Mouse (Mus musculus) heart, adult 2 months (tissue): ENCODE results near the gene Fstl3. TPM values are rescaled to one million over a fixed set of nuclear protein-coding genes. Genes with fewer than 3 reads are reported as not detected.
A peak's percentile ranks its signal among the peaks of the same experiment; 100 is the strongest.

ENCODE experiments used
- DNase-seq, 2 experiments: peaks; one replicate each; pipeline ENCODE4 v3.0.0; 2021
- H3K27ac ChIP-seq: fragments of 200-600 bp; 2 replicates; pipeline ENCODE4 v1.8.1; 2022
- H3K27me3 ChIP-seq: fragments of 200-500 bp; 2 replicates; pipeline ENCODE4 v1.6.1; 2012; ENCODE audit warnings: mild to moderate bottlenecking, low read length, inconsistent platforms, mixed read lengths; ENCODE audit not compliant: control insufficient read depth, insufficient read depth
- H3K36me3 ChIP-seq: fragments of 200-500 bp; 2 replicates; pipeline ENCODE4 v1.6.1; 2012; ENCODE audit warnings: low read length, inconsistent platforms; ENCODE audit not compliant: control insufficient read depth, insufficient read depth
- H3K4me1 ChIP-seq: fragments of 200-500 bp; 2 replicates; pipeline ENCODE4 v1.6.1; 2011; ENCODE audit warnings: low read length; ENCODE audit not compliant: control insufficient read depth, insufficient read depth
- H3K4me3 ChIP-seq: fragments of 200-600 bp; 2 replicates; pipeline ENCODE4 v1.8.1; 2022
- H3K79me2 ChIP-seq: fragments of 200-500 bp; replicated peaks from 2 replicates; pipeline ENCODE4 v1.6.1; 2012; ENCODE audit warnings: mild to moderate bottlenecking, inconsistent platforms, low read length, moderate library complexity, mixed read lengths; ENCODE audit not compliant: control insufficient read depth, insufficient read depth
- H3K9ac ChIP-seq: fragments of 200-500 bp; 2 replicates; pipeline ENCODE4 v1.6.1; 2012; ENCODE audit warnings: low read depth, mild to moderate bottlenecking, control low read depth, inconsistent platforms, low read length, mixed read lengths
- CTCF ChIP-seq: fragments of 200-600 bp; IDR thresholded peaks from 2 replicates; pipeline ENCODE4 v1.8.1; 2022; ENCODE audit warnings: antibody characterized with exemption, mild to moderate bottlenecking, moderate library complexity
- EP300 ChIP-seq: fragments of 200-500 bp; IDR thresholded peaks from 2 replicates; pipeline ENCODE4 v1.6.1; 2011; ENCODE audit warnings: low read depth, low read length, control low read depth; ENCODE audit not compliant: insufficient read depth
- POLR2A ChIP-seq: fragments of 200-500 bp; IDR thresholded peaks from 2 replicates; pipeline ENCODE4 v1.6.1; 2011; ENCODE audit warnings: mild to moderate bottlenecking, low read depth, low read length, control low read depth; ENCODE audit not compliant: insufficient read depth
- WGBS: fragments of 180-500 bp; shearing (Covaris S2); methylation state at CpG from one replicate; pipeline ENCODE4 v1.1.7; 2018; 5-methylcytosine and 5-hydroxymethylcytosine counted together
- intact Hi-C: fragments of 180-260 bp; cut with DNase I; formaldehyde crosslinking; loops from one replicate; pipeline ENCODE4 v1.15.1; 2025
- polyA plus RNA-seq: library from polyadenylated mRNA; depleted of rRNA; stranded (reverse); fragments of >200 nt; gene quantifications from 2 replicates; pipeline ENCODE4 v1.2.3, GENCODE M21; 2012
- total RNA-seq, 2 experiments: library from RNA; stranded (reverse); gene quantifications; 2 replicates each; pipeline ENCODE4 v1.2.3; 2021

The Fstl3 gene
- total and polyA plus RNA-seq, 3 experiments = 3.8 to 11.9 (median 4.7) TPM

- peaks cover 14% of the 10 kb centered on the region for H3K4me1 ChIP-seq
- peak overlapping the region; percentile 88 for H3K27ac ChIP-seq
- no peaks in the 10 kb centered on the region for H3K27me3 ChIP-seq
- WGBS = 8% methylated on average over 15 of the region's 16 CpGs
- TF ChIP-seq CTCF = no peak
- TF ChIP-seq POLR2A = no peak
- TF ChIP-seq EP300 = no peak
- peaks cover 4% of the 10 kb centered on the region; the same call in 1 of the 2 replicates for H3K79me2 ChIP-seq
- peak overlapping the region; percentile 97 for H3K9ac ChIP-seq
- intact Hi-C loops = loop anchor here (2.0 kb wide), 1 partner anchor 19 kb away; the partner anchor contains the start of gene Polrmt
- DNase-seq = no peak
- H3K4me3 ChIP-seq = peak overlapping the region; percentile 90
- H3K36me3 ChIP-seq = no peaks in the 10 kb centered on the region
Observed at GRCm38 (mm10) chr10:79766001-79766507, 11.0 kb upstream of the Fstl3 start.

- Histone ChIP-seq H3K27ac (peak within 1 kb of the TSS; percentile 88), H3K79me2 (peaks cover 4% of the 10 kb centered on the region; the same call in 1 of the 2 replicates), H3K36me3 (no peaks in the 10 kb centered on the region), H3K4me3 (peak within 1 kb of the TSS; percentile 90), H3K9ac (peak within 1 kb of the TSS; percentile 97), H3K4me1 (peaks cover 14% of the 10 kb centered on the region), H3K27me3 (no peaks in the 10 kb centered on the region)
- peak; percentile 99 for DNase-seq
- intact Hi-C loops = loop anchor here (2.0 kb wide), 1 partner anchor 20 kb away; the partner anchor contains the start of gene Polrmt
- TF ChIP-seq POLR2A = peak; percentile 5; the same call in 1 of the 2 replicates
- TF ChIP-seq CTCF = no peak
- 0 out of 2 replicates have a peak, but pooled peaks have one; percentile 43 for TF ChIP-seq EP300
- 1% methylated on average over 91 of the region's 101 CpGs for WGBS
Observed at GRCm38 (mm10) chr10:79766508-79767325, 10.4 kb upstream of the Fstl3 start, which contains the start of gene Rnf126. Gene Rnf126 (minus strand): TSS chr10:79766952.

- Histone ChIP-seq H3K27me3 (no peaks in the 10 kb centered on the region), H3K36me3 (no peaks in the 10 kb centered on the region), H3K9ac (peak overlapping the region; percentile 12), H3K27ac (peak overlapping the region; percentile 88), H3K4me1 (peaks cover 14% of the 10 kb centered on the region), H3K79me2 (peaks cover 4% of the 10 kb centered on the region; the same call in 1 of the 2 replicates), H3K4me3 (peak overlapping the region; percentile 90)
- intact Hi-C loops = loop anchor here (1.0 to 2.0 kb wide), 2 partner anchors 21 kb away; partner anchors contain the start of gene Polrmt
- 10% methylated on average over 39 of the region's 40 CpGs for WGBS
- TF ChIP-seq EP300 = no peak
- no peak for TF ChIP-seq POLR2A
- TF ChIP-seq CTCF = no peak
- DNase-seq = peak; percentile 90 to 91
Observed at GRCm38 (mm10) chr10:79767372-79768244, 9.5 kb upstream of the Fstl3 start.

GRCm38 (mm10) chr10:79768400-79768799, 8.7 kb upstream of the Fstl3 start:
- peaks cover 9% of the 10 kb centered on the region for H3K4me1 ChIP-seq
- no peaks in the 10 kb centered on the region for H3K79me2 ChIP-seq
- no peak overlapping the region for H3K27ac ChIP-seq
- no peaks in the 10 kb centered on the region for H3K27me3 ChIP-seq
- H3K4me3 ChIP-seq = no peak overlapping the region
- WGBS = 8% methylated on average over 5 of the region's 5 CpGs
- intact Hi-C loops = loop anchor here (1.0 kb wide), 1 partner anchor 20 kb away; no protein-coding TSS in a partner anchor
- TF ChIP-seq CTCF (peak; percentile 89), EP300 (peak; percentile 88), POLR2A (no peak)
- H3K9ac ChIP-seq = no peak overlapping the region
- H3K36me3 ChIP-seq = no peaks in the 10 kb centered on the region
- DNase-seq = peak; percentile 66 to 82

- peaks cover 7% of the 10 kb centered on the region for H3K4me1 ChIP-seq
- WGBS = 87% methylated on average over 4 of the region's 4 CpGs
- H3K27ac ChIP-seq = no peak overlapping the region
- H3K9ac ChIP-seq = no peak overlapping the region
- H3K27me3 ChIP-seq = no peaks in the 10 kb centered on the region
- H3K4me3 ChIP-seq = no peak overlapping the region
- no peak for DNase-seq
- no peaks in the 10 kb centered on the region for H3K36me3 ChIP-seq
- H3K79me2 ChIP-seq = no peaks in the 10 kb centered on the region
- TF ChIP-seq CTCF (no peak), EP300 (no peak), POLR2A (no peak)
- intact Hi-C loops = no loop called here
Observed at GRCm38 (mm10) chr10:79769329-79769728, 7.7 kb upstream of the Fstl3 start.
